Mouse (Mus musculus) large intestine, adult 2 months (tissue): Measurements from ENCODE around the gene Tfap4. TPM values are rescaled to one million over a fixed set of nuclear protein-coding genes. Genes with fewer than 3 reads are reported as not detected.
A peak's percentile ranks its signal among the peaks of the same experiment; 100 is the strongest.
"Not testable (repeated sequence)": the region's sequence is repeated elsewhere in the genome, so short reads cannot be mapped to it uniquely, and the experiment has no call there.

Source experiments
- DNase-seq: peaks from one replicate; pipeline ENCODE4 v3.0.0-alpha.2; 2012; ENCODE audit warnings: low read depth, low spot score
- WGBS: fragments of 180-500 bp; shearing (Covaris S2); methylation state at CpG from one replicate; pipeline ENCODE4 v1.1.7; 2018; 5-methylcytosine and 5-hydroxymethylcytosine counted together
- polyA plus RNA-seq: library from polyadenylated mRNA; depleted of rRNA; stranded (reverse); fragments of >200 nt; gene quantifications from 2 replicates; pipeline ENCODE4 v1.2.3, GENCODE M21; 2012

Tfap4 gene
- polyA plus RNA-seq, 1 experiment = 13.2 TPM

DNA sequence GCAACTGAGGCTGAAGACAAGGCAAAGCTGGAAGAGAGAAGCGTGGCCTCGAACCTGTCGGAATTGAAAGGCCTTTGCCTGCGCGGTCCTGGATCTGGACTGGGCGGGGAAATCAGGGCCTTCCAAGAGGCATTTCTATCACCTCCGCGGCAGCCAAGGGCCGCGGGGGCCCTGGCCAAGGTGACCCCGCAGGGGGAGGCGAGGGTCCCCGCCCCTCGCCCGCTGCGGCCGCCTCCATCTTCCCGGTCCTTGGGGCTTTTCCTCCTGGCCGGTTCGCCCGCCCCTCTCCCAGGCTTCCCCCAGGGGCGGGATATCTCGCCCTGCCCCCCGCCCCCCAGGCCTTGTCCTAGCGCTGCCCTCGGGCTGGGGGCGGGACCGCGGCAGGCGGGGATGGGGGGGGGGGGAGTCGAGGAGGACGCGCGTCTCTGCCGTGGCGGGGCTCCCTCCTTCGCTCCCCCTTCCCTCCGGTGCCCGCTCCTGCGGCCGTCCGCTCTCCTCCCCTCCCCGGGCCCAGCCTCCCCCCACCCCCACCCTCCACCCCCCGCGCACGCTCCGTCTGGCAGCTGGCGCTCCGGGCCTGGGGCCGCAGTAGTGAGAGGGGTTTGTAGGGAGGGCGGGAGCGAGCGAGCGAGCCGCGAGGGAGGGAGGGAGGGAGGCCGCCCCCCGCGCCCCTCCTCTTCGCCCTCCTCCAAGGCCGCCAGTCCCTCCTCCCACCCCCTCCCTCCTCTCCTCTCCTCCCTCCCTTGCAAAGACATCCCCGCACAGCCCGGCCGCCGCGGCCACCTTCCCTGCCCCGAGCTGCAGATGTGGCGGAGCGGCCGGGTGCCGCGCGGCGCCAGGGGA lies 34.5 kb upstream of the Tfap4 start, which contains the start of gene Glis2:
Glis2 (plus strand) TSS at position 743 of the 843 bp plus-strand sequence.
- WGBS = 8% methylated on average over 33 of the region's 74 CpGs
- DNase-seq = no peak

DNA sequence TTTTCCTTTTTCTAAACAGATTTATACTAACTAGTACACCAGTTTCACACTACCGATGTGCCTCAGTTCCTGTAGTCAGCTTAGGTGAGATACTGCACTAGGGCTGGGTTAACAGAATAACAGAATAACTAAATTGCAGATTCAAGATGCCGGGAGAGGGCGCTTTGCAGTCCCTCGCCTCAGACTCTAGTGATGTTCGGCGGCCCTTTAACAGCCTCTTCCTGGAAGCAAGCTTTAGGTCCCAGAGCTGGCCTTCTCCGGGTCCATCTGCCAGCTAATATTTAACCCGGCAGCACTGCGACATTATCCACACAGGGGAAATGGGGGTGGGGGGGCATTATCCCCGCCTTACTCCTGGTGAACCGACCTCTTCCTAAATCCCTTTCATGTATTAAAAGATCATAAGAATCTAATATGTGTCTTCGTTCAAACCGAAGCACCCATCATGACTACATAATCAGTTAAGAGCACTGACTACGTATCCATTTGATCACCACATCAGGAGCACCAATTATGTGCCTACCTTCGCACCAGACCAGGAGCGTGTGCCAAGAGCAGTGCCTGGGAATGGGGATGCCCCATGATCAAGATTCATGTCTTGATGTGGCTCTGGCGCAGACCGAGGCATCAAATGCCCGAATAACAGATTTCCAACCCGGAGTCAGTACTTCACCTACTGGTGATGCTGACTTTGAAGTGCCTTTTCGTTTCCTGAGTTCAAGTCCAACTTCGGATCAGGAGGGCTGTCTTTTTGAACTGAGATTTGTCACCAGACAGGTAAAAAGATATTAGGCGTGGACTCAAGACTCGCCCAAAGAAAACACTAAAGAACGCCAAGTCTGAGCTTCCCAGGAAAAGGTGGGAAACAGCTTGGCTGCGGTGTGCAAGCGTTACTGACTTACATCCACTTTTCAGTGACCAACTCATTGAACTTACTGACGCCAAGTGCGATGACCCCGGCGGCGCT lies 33.5 kb upstream of the Tfap4 start:
- WGBS = 13% methylated on average over 32 of the region's 32 CpGs
- no peak for DNase-seq

- WGBS = 96% methylated on average over 9 of the region's 9 CpGs
- no peak for DNase-seq
These were observed 30.6 kb upstream of the Tfap4 start for GRCm38 (mm10) chr16:4590236-4590635.

DNA sequence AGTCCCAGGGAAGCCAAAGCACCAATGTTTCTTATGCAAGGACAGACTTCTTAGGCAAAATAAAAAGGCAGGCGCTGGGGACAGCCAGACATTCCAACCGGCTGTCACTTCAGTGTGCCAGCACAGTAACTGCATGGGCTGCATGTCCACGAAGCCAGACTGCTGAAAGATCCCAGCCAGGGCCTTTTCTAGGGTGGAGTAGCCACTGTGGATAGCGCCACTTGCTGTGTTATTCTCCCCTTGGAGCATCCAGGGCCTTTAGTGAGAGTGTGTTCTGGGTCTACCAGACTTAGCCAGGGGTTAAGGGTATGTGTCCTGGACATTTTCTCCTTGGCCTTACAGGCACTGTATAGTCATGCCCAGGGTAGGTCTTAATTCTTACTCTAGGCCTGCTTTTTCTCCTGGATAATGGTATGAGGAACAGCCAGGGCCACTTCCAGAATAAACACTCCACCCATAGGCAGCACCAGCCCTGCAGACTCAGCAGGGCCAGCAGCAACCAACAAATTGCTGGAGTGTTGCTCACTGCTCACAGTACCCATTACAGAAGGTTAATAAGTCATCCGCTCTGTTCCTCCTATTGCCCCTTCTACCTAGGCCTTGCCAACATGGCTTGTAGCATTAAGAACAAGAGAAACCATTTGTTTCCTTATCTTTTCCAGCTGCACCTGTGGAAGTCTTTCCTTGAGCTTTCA lies 28.0 kb upstream of the Tfap4 start:
- 28% methylated on average over 5 of the region's 5 CpGs for WGBS

DNA sequence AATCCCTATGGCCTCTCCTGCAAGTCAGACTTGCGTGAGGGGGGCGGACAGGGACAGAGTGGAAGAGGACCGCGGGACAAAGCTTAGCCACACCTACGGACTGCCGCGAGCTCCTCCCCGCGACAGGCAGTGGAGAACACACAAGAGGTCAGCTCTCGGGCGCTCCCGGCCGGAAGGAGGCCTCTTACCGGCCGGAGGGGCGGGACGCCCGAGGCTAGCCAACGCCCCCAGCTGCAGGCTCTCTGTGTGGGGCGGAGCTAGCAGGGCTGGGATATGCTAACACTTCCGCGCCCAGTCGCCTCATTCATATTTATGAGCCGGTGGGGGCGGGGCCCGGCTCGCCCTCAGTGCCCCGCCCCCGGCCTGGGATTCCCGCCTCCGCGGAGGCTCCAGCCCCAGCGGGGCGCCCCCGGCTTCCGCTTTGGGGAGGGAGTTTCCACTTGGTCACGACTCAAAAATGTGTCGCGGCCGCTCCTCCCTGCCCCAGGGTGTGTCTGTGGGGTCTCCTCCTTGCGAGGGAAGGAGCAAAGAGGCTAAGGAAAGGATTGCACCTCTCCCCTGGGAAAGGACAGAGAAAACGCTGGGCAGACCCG lies 27.0 kb upstream of the Tfap4 start:
- 1% methylated on average over 43 of the region's 43 CpGs for WGBS
- DNase-seq = peak; percentile 90

More for the DNA sequence above, 28.0 kb upstream of the Tfap4 start:
- DNase-seq = no peak

- DNase-seq = no peak
- 3% methylated on average over 14 of the region's 14 CpGs for whole genome bisulfite sequencing
These were observed 26.2 kb upstream of the Tfap4 start for GRCm38 (mm10) chr16:4585642-4586530.

DNA sequence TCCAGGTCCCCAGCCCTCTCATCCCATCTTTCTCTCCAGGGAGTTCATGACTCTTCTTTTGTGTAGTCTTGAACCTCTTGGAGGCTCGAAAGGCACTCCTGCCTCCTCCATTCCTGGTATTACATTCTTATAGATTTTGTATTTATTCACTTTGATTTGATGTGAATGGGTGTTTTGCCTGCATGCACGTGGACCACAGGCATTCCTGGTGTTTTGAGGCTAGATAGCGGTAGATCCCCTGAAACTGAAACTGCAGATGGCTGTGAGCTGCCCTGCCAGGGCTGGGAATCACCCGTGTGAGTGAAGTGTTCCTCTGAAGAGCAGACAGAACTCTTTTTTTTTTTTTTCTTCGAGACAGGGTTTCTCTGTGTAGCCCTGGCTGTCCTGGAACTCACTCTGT lies 24.8 kb upstream of the Tfap4 start:
- no peak for DNase-seq
- 59% methylated on average over 5 of the region's 5 CpGs for WGBS

DNA sequence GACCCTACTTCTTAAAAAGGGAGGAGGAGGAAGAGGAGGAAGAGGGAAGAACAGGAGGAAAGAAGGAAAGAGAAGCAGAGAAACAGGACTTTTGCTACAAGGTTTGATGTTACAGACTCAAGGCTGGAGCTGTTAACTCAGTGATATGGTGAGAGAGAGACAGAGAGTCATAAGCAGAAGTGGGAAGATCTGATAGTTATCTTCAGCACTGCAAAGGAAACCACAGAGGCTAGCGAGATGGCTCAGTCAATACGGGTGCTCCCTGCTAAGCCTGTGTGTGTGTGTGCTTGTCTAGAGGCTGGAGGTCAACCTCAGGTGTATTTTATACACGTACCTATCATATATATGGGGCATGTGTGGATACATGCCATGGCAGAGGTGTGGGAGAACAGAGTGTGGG lies 24.2 kb upstream of the Tfap4 start:
- DNase-seq = no peak
- 70% methylated on average over 3 of the region's 3 CpGs for WGBS

DNA sequence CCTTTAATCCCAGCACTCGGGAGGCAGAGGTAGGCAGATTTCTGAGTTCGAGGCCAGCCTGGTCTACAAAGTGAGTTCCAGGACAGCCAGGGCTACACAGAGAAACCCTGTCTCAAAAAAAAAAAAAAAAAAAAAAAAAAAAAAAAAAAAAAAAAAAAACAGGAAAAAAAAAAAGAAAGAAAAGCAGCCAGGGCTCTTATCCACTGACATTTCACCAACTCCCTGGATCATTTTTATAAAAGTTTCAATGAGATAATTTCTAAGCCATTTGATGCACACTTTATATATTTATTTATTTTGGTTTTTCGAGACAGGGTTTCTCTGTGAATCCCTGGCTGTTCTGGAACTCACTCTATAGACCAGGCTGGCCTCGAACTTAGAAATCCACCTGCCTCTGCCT lies 21.5 kb upstream of the Tfap4 start:
- WGBS = 92% methylated on average over 4 of the region's 4 CpGs
- DNase-seq = not testable (repeated sequence)

DNA sequence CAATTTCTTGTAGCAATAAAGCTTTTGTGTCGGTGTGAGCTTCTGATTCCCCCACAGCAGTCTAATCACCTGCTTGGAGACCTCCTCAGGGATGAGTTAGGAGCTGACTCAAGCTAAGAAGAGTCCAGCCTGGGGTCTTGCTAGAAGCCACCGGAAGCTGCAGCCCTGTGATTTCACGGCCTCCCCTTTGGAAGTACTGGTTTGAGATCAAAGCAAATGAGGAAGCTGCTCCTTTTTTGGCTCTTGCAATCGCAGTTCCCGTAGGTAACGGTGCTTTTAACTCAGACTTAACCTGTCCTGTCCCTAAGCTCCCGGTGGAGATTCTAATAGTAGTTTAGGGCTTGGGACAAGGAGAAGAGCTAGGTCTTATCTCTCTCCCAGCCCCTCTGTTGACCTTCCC lies 19.0 kb upstream of the Tfap4 start:
- DNase-seq = no peak
- 58% methylated on average over 7 of the region's 7 CpGs for WGBS

DNA sequence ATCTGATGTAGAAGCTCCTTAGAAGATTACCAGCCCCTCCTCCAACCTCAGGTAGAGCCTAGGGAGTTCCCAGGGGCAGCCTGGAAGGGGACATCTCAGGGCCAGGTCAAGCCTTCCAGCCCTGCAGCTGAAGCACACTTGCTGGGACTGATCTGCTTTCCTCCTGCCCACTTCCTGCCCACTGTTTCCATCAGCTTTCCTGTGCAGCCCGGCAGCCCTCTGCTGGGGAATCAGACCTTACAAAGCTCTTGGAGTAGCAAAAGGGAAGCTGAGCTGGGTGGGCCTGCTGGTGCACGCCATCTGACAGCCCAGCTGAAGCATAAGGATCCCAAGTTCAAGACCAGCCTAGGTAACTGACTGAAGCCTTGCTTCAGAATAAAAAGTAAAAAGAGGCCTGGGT lies 17.2 kb upstream of the Tfap4 start:
- no peak for DNase-seq
- 70% methylated on average over 2 of the region's 2 CpGs for WGBS

- 30% methylated on average over 2 of the region's 2 CpGs for WGBS
These were observed 16.4 kb upstream of the Tfap4 start for GRCm38 (mm10) chr16:4576038-4576437.

GRCm38 (mm10) chr16:4570737-4571136 lies 11.1 kb upstream of the Tfap4 start:
- WGBS = 82% methylated on average over 4 of the region's 4 CpGs

More at GRCm38 (mm10) chr16:4576038-4576437, 16.4 kb upstream of the Tfap4 start:
- no peak for DNase-seq

GRCm38 (mm10) chr16:4567912-4568311 lies 8.3 kb upstream of the Tfap4 start:
- WGBS = 20% methylated on average over 4 of the region's 4 CpGs
- peak; percentile 64 for DNase-seq

More at GRCm38 (mm10) chr16:4570737-4571136, 11.1 kb upstream of the Tfap4 start:
- no peak for DNase-seq

DNA sequence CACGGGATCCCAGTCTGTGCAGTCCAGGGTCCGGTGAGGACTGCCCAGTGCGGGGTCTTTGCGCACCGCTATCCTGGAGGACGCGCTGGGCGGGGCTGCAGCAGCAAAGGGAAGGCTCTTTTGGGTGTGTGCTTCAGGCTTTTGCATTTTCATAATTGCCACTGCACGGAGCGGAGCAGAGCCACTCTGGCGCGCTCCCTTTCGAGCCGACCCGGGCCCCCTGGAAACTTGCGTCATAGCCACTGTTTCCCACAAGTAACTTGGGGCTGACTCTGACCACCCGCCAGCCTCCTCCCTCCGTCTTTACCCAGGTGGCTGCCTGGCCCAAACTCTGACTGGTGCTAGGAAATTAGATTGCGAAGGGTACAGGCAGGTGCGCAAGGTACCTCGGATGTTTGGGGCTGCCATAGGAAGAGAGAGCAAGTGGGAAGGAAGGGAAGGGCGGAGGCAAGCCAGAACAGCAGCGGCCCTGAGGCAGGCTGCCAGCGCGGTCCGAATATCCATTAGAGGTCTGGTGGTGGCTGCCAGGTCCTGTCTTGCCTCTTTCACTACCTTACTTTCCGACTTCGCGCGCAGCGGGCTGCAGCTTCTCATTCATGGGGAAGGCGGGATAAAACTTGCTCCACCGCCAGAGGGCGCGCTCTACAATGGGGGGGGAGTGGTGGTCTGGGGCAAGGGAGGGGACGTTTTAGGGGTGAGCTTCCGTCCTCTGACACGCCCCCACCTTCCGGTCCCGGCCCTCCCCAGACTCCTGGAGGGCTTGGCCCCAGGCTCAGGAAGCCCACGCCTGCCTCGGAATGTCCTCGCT lies 695 bp upstream of the Tfap4 start:
- peak; percentile 38 for DNase-seq
- 1% methylated on average over 43 of the region's 43 CpGs for WGBS

DNA sequence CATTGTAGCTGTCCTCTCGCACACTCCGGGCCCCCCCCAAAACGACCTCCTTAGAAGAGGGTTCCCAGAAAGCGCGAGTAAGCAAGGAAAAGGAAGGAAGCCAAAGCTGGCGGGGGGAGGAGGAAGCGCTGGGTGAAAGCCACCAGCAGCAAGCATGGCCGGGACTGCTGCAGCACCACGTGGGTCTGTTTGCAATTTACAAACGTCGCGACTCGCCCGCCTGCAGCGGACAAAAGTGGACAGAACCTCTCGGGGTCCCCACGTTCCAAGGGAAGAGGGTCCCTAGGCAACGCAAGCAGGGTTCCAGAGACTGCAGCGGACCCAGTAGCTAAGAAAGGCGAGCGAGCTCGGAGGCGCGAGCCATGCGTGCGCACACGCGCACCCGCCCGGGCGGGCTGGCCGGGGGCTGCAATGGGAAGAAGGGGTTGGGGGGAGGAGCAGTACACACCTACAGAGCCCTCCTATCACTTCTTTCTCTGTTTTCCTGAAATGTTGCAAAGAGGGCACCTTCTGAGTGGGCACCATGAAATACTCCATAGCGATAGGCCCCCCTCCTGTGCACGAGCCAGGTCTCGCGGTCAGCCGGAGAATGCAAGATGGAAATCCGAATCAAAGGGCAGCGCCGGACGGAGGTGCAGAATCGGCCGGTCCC lies 548 bp downstream of the Tfap4 start:
- peak; percentile 38 for DNase-seq
- WGBS = under 1% methylated on average over 43 of the region's 43 CpGs

GRCm38 (mm10) chr16:4558384-4558979 lies 1.2 kb downstream of the Tfap4 start:
- under 1% methylated on average over 38 of the region's 38 CpGs for WGBS
- peak; percentile 73 for DNase-seq
